Mouse (Mus musculus) natural killer cell, adult 2 months (primary cell): ENCODE measurements around the gene Wdr90.

Experiments used
- DNase-seq, 2 experiments: peaks; one replicate each; pipeline ENCODE4 v3.0.0; 2022; ENCODE audit warnings: low spot score in 2 of 2

The Wdr90 gene

GRCm38 (mm10) chr17:25860832-25861703 is at the start of gene Wdr90:
Wdr90 (minus strand) TSS chr17:25861501.
- DNase-seq, result peak; percentile 83 to 87

DNA sequence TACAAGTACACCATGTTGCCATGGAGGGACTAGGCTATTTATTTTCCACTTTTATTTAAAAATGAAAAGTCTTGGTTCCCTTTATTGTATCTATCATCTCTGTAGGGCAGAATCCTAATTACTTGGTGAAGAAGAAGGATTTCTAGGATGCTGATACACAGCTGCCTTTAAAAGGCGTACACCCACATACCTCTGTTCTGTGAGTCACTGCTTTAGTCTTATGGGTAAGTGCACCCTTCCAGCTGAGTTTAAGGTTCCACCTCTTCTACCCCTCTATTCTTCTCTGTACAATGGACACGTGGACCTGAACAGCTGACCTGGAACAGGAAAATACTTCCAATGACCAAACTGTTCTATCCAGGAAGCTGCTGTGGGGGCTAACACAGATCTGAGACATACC is 46.3 kb upstream of the Wdr90 start:
- no peak for DNase-seq

DNA sequence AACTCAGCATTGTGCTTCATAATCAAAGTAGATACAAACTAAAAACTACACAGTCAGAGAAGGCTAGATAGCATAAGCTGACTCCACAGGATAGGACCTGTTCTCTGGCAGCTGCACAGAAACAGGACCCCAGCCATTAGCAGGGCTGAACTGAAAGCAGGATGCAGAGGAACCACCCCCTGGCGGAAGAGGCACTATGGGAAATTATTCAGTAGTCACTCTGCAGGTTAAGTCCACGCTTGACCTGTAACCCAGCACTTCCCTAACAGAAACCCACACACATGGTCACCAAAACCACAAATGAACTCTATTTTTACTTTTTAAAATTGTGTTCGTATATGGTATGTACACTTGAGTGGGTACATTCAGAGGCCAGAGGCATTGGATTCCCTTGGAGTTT is 41.8 kb upstream of the Wdr90 start:
- DNase-seq, result no peak

DNA sequence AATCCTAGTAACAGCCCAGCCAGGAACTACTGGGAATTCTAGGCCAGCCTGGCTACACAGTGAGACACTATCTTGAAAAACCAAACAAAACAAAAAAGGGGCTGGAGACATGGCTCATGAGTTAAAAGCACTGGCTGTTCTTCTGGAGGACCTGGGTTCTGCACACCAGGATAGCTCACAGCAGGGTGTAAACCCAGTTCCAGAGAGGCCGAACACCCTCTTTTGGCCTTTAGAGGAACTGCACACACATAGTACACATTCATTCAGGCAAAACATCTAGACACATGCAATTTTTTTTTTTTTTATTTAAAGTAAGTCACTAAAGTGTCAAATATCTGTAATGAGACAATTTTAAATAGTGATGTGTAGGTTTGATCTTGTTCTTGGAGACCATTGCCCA is 38.9 kb upstream of the Wdr90 start:
- DNase-seq, result no peak

GRCm38 (mm10) chr17:25895891-25896290 is 34.6 kb upstream of the Wdr90 start:
- DNase-seq, result no peak

GRCm38 (mm10) chr17:25895415-25895814 is 34.1 kb upstream of the Wdr90 start:
- DNase-seq, result no peak

DNA sequence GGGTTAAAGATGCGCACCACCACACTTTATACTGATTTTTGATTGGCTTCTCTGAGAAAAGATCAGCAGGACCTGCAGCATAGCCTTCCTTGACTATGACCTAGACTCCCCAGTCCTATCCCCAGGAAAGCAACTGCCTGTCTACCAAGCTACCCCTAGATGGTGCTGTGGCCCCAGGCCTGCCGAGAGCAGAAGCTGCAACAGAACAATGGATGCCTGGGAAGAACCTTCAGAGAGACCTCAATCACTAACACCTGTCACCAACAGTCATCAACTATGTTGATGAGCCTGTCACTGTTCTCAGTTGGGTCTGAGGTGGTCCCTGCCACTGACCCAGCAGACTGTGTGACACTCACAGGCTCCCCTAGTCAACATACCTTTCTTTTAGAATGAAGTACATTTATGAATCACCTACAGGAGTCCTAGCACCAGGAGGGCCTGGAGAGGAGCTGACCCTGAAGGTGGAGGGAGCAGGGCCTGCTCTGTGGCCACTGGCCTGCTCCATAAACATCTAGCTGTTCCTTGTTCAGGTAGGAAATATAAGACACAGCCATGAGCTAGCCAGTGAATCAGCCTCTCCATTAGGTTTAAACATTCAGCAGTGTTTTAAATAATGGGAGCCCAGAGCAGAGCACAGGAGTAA is 32.8 kb upstream of the Wdr90 start:
- peak; percentile 43 to 69 for DNase-seq

- no peak for DNase-seq
These were observed 27.5 kb upstream of the Wdr90 start for GRCm38 (mm10) chr17:25888837-25889236.

DNA sequence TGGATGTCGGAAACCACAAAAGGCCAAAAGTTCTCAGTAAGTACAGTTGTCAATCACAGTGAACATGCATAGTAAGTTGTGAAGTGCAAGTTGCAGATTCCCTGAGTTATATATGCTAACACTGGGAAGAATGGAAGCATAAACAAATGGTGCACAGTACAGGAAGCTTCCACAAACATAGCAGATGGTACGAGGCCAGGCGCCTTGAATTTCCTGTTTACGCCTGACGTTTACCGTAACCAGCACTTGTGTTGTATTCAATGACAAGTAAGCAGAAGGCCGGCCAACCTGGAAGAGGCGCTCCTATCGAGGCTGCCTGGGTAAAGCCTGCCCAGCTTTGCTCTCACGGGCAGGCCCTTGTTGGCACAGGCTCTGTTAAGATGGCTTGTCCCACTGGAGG is 26.2 kb upstream of the Wdr90 start:
- DNase-seq, result no peak

- no peak for DNase-seq
These were observed 25.5 kb upstream of the Wdr90 start for GRCm38 (mm10) chr17:25886806-25887205.

- DNase-seq, result no peak
These were observed 24.3 kb upstream of the Wdr90 start for GRCm38 (mm10) chr17:25885636-25886035.

DNA sequence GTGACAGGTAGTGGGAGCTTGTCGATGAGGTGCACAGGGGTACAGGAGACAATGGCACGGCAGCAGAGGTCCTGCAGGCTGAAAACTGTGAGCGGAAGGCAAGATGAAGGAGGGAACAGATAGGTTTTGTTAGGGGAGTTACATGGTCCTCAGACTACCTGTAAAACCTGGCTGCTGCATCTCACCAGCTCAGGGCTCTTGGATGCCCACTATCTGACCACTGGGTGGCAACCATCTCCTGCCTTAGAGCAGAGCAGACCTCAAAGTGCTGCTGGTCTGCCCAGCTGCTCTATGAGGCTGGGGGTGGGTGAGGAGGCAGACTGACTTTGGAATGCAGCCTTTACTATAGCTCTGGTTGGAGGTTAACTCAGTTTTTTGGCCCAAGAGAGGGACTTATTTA is 22.5 kb upstream of the Wdr90 start:
- DNase-seq, result no peak

GRCm38 (mm10) chr17:25883268-25883667 is 22.0 kb upstream of the Wdr90 start:
- no peak for DNase-seq

- no peak for DNase-seq
These were observed 21.0 kb upstream of the Wdr90 start for GRCm38 (mm10) chr17:25882306-25882705.

GRCm38 (mm10) chr17:25881691-25882090 is 20.4 kb upstream of the Wdr90 start:
- no peak for DNase-seq

DNA sequence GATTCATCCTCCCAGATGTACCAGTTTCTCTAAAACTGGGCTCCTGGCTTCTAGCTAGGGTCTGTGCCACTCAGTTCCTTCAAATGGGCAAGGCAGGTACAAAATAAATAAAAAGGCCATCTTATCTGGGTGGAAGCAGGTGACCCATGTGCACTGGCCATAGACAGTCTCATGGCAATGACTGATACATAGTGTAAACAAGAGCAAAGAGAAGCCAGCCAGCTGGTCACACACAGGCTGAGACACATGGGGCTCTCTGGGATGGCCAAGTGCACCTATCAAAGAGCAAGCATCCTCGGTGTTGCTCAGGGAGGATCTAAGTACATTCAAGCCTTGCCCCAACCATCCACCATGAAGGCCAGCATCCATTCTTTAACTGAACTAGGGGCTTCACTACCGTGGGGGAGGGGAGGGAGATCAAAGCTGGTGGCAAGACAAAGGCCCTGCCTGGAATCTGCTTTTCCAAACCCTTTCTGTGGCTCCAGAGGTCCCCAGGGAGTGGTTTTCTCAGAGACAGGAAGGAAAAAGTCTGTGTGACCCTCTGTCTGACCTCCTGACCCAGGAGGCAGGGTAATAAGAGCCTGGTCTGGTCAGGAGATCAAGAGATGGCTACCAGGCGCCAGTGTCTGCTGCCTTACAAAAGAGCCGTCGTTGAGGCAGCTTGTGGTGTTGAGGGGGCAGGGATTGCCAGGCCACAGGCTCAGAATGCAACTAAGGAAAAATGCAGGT is 19.8 kb upstream of the Wdr90 start:
- DNase-seq, result no peak

DNA sequence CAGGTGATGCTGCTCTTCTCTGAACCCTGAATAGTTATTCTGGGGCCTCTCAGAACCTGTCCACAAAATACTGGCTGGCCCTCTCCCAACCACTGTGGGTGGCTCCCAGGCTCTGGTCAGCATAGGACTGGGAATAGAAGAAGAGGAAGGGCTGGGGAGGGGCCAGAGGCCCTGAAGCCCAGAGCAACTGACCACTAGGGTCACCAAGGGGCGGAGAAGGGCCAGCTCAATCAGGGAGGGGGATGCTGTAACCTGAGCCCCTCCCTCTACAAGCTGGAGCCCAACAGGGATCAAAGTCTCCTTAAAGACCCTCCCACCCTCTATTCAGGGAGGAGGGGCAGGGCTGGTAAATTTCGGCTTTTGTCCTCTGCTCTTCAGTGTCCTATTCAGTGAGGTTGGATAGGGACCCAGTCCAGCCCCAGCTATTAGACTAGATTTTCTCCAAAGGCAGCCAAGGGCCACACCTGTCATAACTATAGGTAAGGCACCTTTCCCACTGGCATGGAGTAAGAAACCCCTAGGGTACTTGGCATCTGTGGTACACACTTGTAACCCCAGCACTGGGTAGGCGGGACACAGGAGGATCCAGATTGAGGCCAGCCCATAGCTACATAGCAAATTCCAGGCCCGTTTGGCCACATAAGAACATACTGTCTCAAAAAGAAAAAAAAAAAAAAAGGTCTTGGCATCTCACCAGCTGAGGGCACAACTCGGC is 19.1 kb upstream of the Wdr90 start, which contains the start of gene Wfikkn1:
Gene Wfikkn1 (minus strand): TSS at position 663 of the 715 bp plus-strand sequence.
- DNase-seq, result no peak

DNA sequence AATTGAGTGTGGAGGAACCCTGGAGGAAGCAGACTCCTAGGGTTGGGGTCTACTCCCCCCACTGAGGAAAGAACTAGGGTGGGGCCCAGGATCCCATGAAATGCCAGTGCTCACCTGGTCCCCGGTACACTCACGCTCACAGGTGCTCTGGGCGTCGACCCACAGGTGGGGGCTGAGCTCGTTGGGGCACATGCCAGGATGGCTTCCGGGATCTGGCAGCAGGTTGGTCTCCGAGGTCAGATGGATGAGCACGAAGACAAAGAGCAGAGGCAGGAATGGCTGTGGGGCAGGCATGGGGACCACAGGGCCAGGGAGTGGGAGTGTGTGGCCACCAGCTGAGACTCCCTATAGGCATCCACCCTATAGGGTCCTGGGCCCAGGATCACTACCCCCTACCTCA is 18.4 kb upstream of the Wdr90 start:
- no peak for DNase-seq

DNA sequence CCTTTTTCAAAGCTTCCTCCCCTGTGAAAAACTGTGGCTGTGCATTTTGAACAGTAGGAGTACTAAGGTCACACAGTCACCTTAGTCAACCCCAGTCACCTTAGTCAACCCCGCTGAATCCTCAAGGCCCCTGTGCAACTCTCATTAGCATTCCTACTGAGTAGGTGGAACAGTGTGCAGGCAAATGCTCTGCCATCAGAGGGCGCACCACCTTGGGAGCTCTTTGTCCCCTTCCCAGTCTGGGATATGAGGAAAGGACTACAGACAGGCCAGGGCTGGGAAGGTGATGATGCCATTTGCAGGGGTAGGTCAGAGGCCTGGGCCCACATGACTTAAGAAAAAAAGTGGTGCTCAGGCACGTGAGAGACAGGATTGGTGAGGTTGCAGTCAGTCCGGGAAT is 18.0 kb upstream of the Wdr90 start:
- no peak for DNase-seq

DNA sequence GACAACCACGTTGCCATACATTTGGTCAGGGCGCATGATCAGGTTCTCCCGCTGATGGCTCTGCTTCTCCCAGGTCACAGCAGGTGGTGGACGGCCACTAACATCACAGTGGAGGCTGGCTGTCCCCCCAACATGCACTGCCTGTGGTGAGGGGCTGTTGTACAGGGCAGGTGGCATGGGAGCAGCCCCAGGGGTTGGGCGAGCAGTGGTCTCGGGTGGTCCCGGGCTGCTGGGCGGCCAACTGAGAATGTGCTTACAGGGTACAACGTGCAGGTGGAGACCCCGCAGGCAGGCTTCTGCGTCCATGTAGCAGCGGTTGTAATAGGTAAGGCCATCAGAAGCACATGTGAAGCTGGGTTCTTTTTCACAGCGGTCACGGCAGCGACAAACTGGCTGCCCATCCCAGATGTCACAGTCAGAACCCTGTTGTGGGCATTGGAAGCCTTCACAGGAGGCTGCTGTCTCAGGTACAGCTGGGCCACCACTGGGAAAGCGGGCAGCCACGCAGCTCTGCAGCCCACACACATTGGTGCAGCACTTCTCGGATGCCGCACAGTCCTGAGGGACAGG is 17.4 kb upstream of the Wdr90 start:
- no peak for DNase-seq
